9 mouse cellular contexts compared by ENCODE assay signal in the genomic region with DNA sequence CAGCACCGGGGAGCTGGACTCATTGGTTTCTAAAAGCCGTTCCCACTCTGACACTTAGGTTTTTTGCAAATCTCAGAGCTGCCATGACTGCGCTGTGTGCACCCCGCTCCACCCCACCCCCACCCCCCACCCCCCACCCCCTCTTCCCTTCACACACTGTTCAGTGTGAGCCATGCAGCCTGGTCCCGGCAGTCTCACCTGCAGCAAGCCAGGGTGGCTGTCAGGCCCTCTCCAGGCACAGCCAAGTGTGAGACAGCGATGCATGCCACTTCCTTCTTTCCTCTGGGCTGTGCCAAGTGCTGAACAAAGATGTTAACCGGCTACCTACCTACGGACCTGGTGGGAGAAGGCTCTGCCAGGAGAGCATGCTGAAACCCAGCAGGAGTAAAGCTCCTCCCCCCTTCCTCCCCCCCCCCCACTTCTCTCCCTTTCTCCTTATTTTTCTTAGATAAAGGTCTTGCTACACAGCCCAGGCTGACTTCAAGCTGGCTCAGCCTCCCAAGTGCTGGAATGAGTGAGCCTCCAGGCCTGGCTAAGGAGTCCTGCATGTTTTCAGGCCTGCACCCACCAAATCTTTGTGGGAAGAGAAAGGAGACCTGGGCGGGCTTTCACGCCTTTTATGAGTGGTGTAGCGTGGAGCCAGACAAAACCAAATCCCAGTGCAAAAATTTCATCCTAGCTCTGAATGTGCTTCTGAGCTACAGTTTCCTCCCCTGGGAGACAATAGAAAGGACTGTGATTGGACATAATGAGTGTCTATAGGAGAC. TPM values are rescaled to one million over a fixed set of nuclear protein-coding genes. Genes with fewer than 3 reads are reported as not detected.
DNase-seq lines count a peak whose midpoint lies in the region; ATAC-seq and TF ChIP-seq lines count a peak whose summit lies in the region.
"Had no signal": no experiment of that assay in that cellular context is flagged by ENCODE, and none has a peak within 500 bp of the region (broad histone marks: within the 10 kb centered on the region; RNA-seq: fewer than 3 reads in every experiment).

No protein-coding gene starts in this region.

- H3K4me2 ChIP-seq in lung, embryonic 16.5 days (ENCODE audit: low read depth, low read length): no peak overlapping the region
- H3K4me2 ChIP-seq in embryonic facial prominence, embryonic 13.5 days: no peak overlapping the region

- no peak for TF ChIP-seq POLR2A in lung, adult 2 months (IDR thresholded peaks at IDR 0.05; ENCODE audit: borderline replicate concordance, extremely low read depth, low read depth, low read length)

- H3K4me3 ChIP-seq in lung, embryonic 16.5 days (ENCODE audit: low read length): no peak overlapping the region
- no peak overlapping the region for H3K4me3 ChIP-seq in lung, adult 2 months (replicated peaks; ENCODE audit: extremely low read depth, low read depth, low read length)
- H3K4me3 ChIP-seq in embryonic facial prominence, embryonic 13.5 days: no peak overlapping the region
- 0 out of 2 replicates have a peak overlapping the region, but pooled peaks have one; percentile 6 for H3K4me3 ChIP-seq in limb, embryonic 10.5 days
- H3K4me3 ChIP-seq: myocyte had no signal

- peak; percentile 52; the same call in 1 of the 2 replicates for ATAC-seq in lung, embryonic 16.5 days (ENCODE audit: low read depth)
- ATAC-seq in embryonic facial prominence, embryonic 13.5 days (ENCODE audit: insufficient number of reproducible peaks, insufficient read depth, low FRiP score, low TSS enrichment, low read depth): no peak

- WGBS in lung, embryonic 16.5 days: 23% methylated on average over 11 of the region's 11 CpGs
- 33% methylated on average over 9 of the region's 11 CpGs for WGBS in lung, adult 2 months
- 35% methylated on average over 11 of the region's 11 CpGs for WGBS in embryonic facial prominence, embryonic 13.5 days
- 50% methylated on average over 11 of the region's 11 CpGs for WGBS in limb, embryonic 10.5 days

- no peak for TF ChIP-seq CTCF in lung, adult 2 months (IDR thresholded peaks at IDR 0.05; ENCODE audit: insufficient read depth, low read length)

- DNase-seq in lung, adult 2 months: no peak
- peak; percentile 14 for DNase-seq in gonadal fat pad, adult 2 months (ENCODE audit: low read depth)
- no peak for DNase-seq in limb, embryonic 10.5 days (ENCODE audit: low spot score)
- no peak for DNase-seq in Muller cell, postnatal 12 days (ENCODE audit: inconsistent ontology term)
- DNase-seq in spleen, postnatal 10 days (ENCODE audit: low spot score in 2 of 2): no peak
- no peak for DNase-seq in left cerebral cortex, postnatal 10 days (ENCODE audit: extremely low spot score in 1 of 2, low spot score in 2 of 2)

- no peak overlapping the region for H3K9ac ChIP-seq in lung, embryonic 16.5 days (ENCODE audit: low read length)
- no peak overlapping the region for H3K9ac ChIP-seq in embryonic facial prominence, embryonic 13.5 days

- peaks cover 2% of the 10 kb centered on the region; the same call in 1 of the 2 replicates for H3K27me3 ChIP-seq in lung, embryonic 16.5 days (ENCODE audit: control insufficient read depth, insufficient read depth, low read depth, low read length)
- peaks cover 13% of the 10 kb centered on the region for H3K27me3 ChIP-seq in embryonic facial prominence, embryonic 13.5 days
- H3K27me3 ChIP-seq in limb, embryonic 10.5 days (ENCODE audit: low read depth, poor library complexity, severe bottlenecking): peaks cover 25% of the 10 kb centered on the region

- no peak overlapping the region for H3K27ac ChIP-seq in lung, embryonic 16.5 days (ENCODE audit: low read length)
- H3K27ac ChIP-seq in embryonic facial prominence, embryonic 13.5 days: peak overlapping the region; percentile 2; the same call in 1 of the 2 replicates
- peak overlapping the region; percentile 66 for H3K27ac ChIP-seq in limb, embryonic 10.5 days

- intact Hi-C loops in left cerebral cortex, postnatal 10 days (cut with DNase I): no loop called here

- H3K36me3 ChIP-seq in lung, embryonic 16.5 days (ENCODE audit: control insufficient read depth, insufficient read depth, low read length): no peaks in the 10 kb centered on the region
- no peaks in the 10 kb centered on the region for H3K36me3 ChIP-seq in embryonic facial prominence, embryonic 13.5 days
- no peaks in the 10 kb centered on the region for H3K36me3 ChIP-seq in limb, embryonic 10.5 days

- no peaks in the 10 kb centered on the region for H3K9me3 ChIP-seq in lung, embryonic 16.5 days (ENCODE audit: control insufficient read depth, low read length)
- no peaks in the 10 kb centered on the region for H3K9me3 ChIP-seq in embryonic facial prominence, embryonic 13.5 days
- no peaks in the 10 kb centered on the region for H3K9me3 ChIP-seq in limb, embryonic 10.5 days (replicated peaks)

- peaks cover 9% of the 10 kb centered on the region; the same call in 1 of the 2 replicates for H3K4me1 ChIP-seq in lung, embryonic 16.5 days (replicated peaks; ENCODE audit: control insufficient read depth, insufficient read depth, low read length)
- H3K4me1 ChIP-seq in lung, adult 2 months (ENCODE audit: control insufficient read depth, insufficient read depth, low read length): no peaks in the 10 kb centered on the region
- peaks cover 15% of the 10 kb centered on the region for H3K4me1 ChIP-seq in embryonic facial prominence, embryonic 13.5 days
- H3K4me1 ChIP-seq in limb, embryonic 10.5 days: peaks cover 13% of the 10 kb centered on the region

RNA-seq across cellular contexts. Expression of gene Htr1d, which starts 7.5 kb away (rescaled TPM):
- not detected in 2 replicates for polyA plus RNA-seq in lung, embryonic 16.5 days (2015; fragmentation: Nextera tagmentation; extraction: Ambion mirVana)
- polyA plus RNA-seq in lung, adult 2 months (2012; rRNA removed): 0.10 TPM in 1 of 2 replicates, not detected in the other
- 0.52 and 0.56 TPM in 2 replicates for polyA plus RNA-seq in embryonic facial prominence, embryonic 13.5 days (2015; fragmentation: Nextera tagmentation; extraction: Ambion mirVana)
- 0.32 and 0.41 TPM in 2 replicates for polyA plus RNA-seq in gonadal fat pad, adult 2 months (2012; rRNA removed)
- polyA plus RNA-seq in limb, embryonic 10.5 days (2016; fragmentation: Nextera tagmentation; extraction: Ambion mirVana): 0.30 TPM in 1 of 2 replicates, not detected in the other
- 1 to 10 TPM; 5.8 to 7.5 TPM for total RNA-seq in left cerebral cortex, postnatal 10 days (2021)

RNA-seq across cellular contexts. Expression of gene 6030445D17Rik, which starts 31.3 kb away (rescaled TPM):
- polyA plus RNA-seq in lung, embryonic 16.5 days (2015; fragmentation: Nextera tagmentation; extraction: Ambion mirVana): 0.20 and 0.23 TPM in 2 replicates
- 0.72 and 1.1 TPM in 2 replicates for polyA plus RNA-seq in lung, adult 2 months (2012; rRNA removed)
- polyA plus RNA-seq in embryonic facial prominence, embryonic 13.5 days (2015; fragmentation: Nextera tagmentation; extraction: Ambion mirVana): 0.35 TPM in 1 of 2 replicates, not detected in the other
- polyA plus RNA-seq in gonadal fat pad, adult 2 months (2012; rRNA removed): 0.43 and 0.46 TPM in 2 replicates
- polyA plus RNA-seq in limb, embryonic 10.5 days (2016; fragmentation: Nextera tagmentation; extraction: Ambion mirVana): 0.11 and 0.16 TPM in 2 replicates
- total RNA-seq in left cerebral cortex, postnatal 10 days (2021): under 1 TPM; 0.19 to 0.73 TPM

RNA-seq across cellular contexts. Expression of gene Luzp1, which starts 38.8 kb away (rescaled TPM):
- 100 and 115 TPM in 2 replicates for polyA plus RNA-seq in lung, embryonic 16.5 days (2015; fragmentation: Nextera tagmentation; extraction: Ambion mirVana)
- polyA plus RNA-seq in lung, adult 2 months (2012; rRNA removed): 12.5 and 15.7 TPM in 2 replicates
- 132 and 164 TPM in 2 replicates for polyA plus RNA-seq in embryonic facial prominence, embryonic 13.5 days (2015; fragmentation: Nextera tagmentation; extraction: Ambion mirVana)
- polyA plus RNA-seq in gonadal fat pad, adult 2 months (2012; rRNA removed): 11.1 and 14.9 TPM in 2 replicates
- 151 and 152 TPM in 2 replicates for polyA plus RNA-seq in limb, embryonic 10.5 days (2016; fragmentation: Nextera tagmentation; extraction: Ambion mirVana)
- 10 to 100 TPM; 40.0 to 42.6 TPM for total RNA-seq in left cerebral cortex, postnatal 10 days (2021)
